Mouse (Mus musculus): Measurements from ENCODE around the gene Camta2.
A peak's percentile ranks its signal among the peaks of the same experiment; 100 is the strongest.

Camta2 gene

GRCm38 (mm10) chr11:70663101-70663500 is 24.8 kb downstream of the Camta2 start:
- no peak for DNase-seq

GRCm38 (mm10) chr11:70660571-70660970 is 27.3 kb downstream of the Camta2 start:
- DNase-seq, result no peak

GRCm38 (mm10) chr11:70658942-70659341 is 29.0 kb downstream of the Camta2 start:
- DNase-seq, result no peak

- no peak for DNase-seq
Observed at GRCm38 (mm10) chr11:70658521-70658920, 29.4 kb downstream of the Camta2 start.

GRCm38 (mm10) chr11:70657991-70658390 is 29.9 kb downstream of the Camta2 start:
- no peak for DNase-seq

- peak in 1 of 2 experiments; percentile 4 for DNase-seq
Observed at GRCm38 (mm10) chr11:70657573-70657972, 30.3 kb downstream of the Camta2 start.

- DNase-seq, result peak in 1 of 2 experiments; percentile 53
Observed at GRCm38 (mm10) chr11:70656964-70657363, 30.9 kb downstream of the Camta2 start, which contains the start of gene Eno3. Gene Eno3 (plus strand): TSS chr11:70657202.

- peak; percentile 66 to 77 for DNase-seq
Observed at GRCm38 (mm10) chr11:70656456-70656927, 31.4 kb downstream of the Camta2 start.

GRCm38 (mm10) chr11:70655571-70656455 is 32.1 kb downstream of the Camta2 start:
- peak; percentile 49 to 65 for DNase-seq

GRCm38 (mm10) chr11:70654923-70655570 is 32.9 kb downstream of the Camta2 start:
- peak; percentile 89 to 92 for DNase-seq

- peak; percentile 83 to 86 for DNase-seq
Observed at GRCm38 (mm10) chr11:70654198-70654922, 33.5 kb downstream of the Camta2 start, which contains the start of gene Pfn1. Gene Pfn1 (minus strand): TSS chr11:70654644.

- peak; percentile 77 to 78 for DNase-seq
Observed at GRCm38 (mm10) chr11:70653345-70654197, 34.3 kb downstream of the Camta2 start.

GRCm38 (mm10) chr11:70652884-70653344 is 35.0 kb downstream of the Camta2 start:
- no peak for DNase-seq

- no peak for DNase-seq
Observed at GRCm38 (mm10) chr11:70652029-70652883, 35.6 kb downstream of the Camta2 start.

- no peak for DNase-seq
Observed at GRCm38 (mm10) chr11:70651391-70651790, 36.5 kb downstream of the Camta2 start.

GRCm38 (mm10) chr11:70650322-70651175 is 37.4 kb downstream of the Camta2 start:
- no peak for DNase-seq

- no peak for DNase-seq
Observed at GRCm38 (mm10) chr11:70649185-70649734, 38.6 kb downstream of the Camta2 start.

- no peak for DNase-seq
Observed at GRCm38 (mm10) chr11:70648512-70648911, 39.4 kb downstream of the Camta2 start.

- DNase-seq, result peak; percentile 44 to 46
Observed at GRCm38 (mm10) chr11:70647716-70648420, 40.0 kb downstream of the Camta2 start.
